Mouse (Mus musculus) intestine, postnatal 0 days (tissue): ENCODE measurements at regions not wholly inside any gene's neighbourhood (a gene's known extent, or its start where the extent isn't known, plus 50 kb on each side); places are given as distances from the start of the nearest gene placed in this dataset.

ENCODE experiments used
- ATAC-seq: fragments of 200-750 bp; cut with Nextera tagmentation; 2 replicates; pipeline ENCODE4 v1.8.0; 2017; ENCODE audit warnings: mild to moderate bottlenecking, moderate TSS enrichment, moderate library complexity
- H3K27ac ChIP-seq: fragments of 300-500 bp; sonication (generic); 2 replicates; pipeline ENCODE4 v1.5.1; 2014; ENCODE audit warnings: mild to moderate bottlenecking, low read depth, low read length, moderate library complexity
- H3K27me3 ChIP-seq: fragments of 300-500 bp; sonication (generic); replicated peaks from 2 replicates; pipeline ENCODE4 v1.6.1; 2014; ENCODE audit warnings: low read length, mixed read lengths; ENCODE audit not compliant: control insufficient read depth, insufficient read depth
- H3K36me3 ChIP-seq: fragments of 300-500 bp; sonication (generic); 2 replicates; pipeline ENCODE4 v1.6.1; 2014; ENCODE audit warnings: mild to moderate bottlenecking, moderate library complexity; ENCODE audit not compliant: control insufficient read depth, insufficient read depth
- H3K4me1 ChIP-seq: fragments of 300-500 bp; sonication (generic); replicated peaks from 2 replicates; pipeline ENCODE4 v1.6.1; 2014; ENCODE audit warnings: antibody characterized with exemption, low read length, mixed read lengths; ENCODE audit not compliant: control insufficient read depth, insufficient read depth
- H3K4me2 ChIP-seq: fragments of 300-500 bp; sonication (generic); replicated peaks from 2 replicates; pipeline ENCODE4 v1.6.1; 2014; ENCODE audit warnings: low read depth, mild to moderate bottlenecking, moderate library complexity
- H3K4me3 ChIP-seq: fragments of 300-500 bp; sonication (generic); 2 replicates; pipeline ENCODE4 v1.5.1; 2014; ENCODE audit warnings: low read depth, low read length
- H3K9ac ChIP-seq: fragments of 300-500 bp; sonication (generic); 2 replicates; pipeline ENCODE4 v1.6.1; 2014; ENCODE audit warnings: mild to moderate bottlenecking, low read depth, low read length
- H3K9me3 ChIP-seq: fragments of 300-500 bp; sonication (generic); 2 replicates; pipeline ENCODE4 v1.6.1; 2016; ENCODE audit warnings: mixed run types; ENCODE audit not compliant: control insufficient read depth
- CTCF ChIP-seq: sonication (generic); IDR thresholded peaks from 2 replicates; pipeline ENCODE4 v1.5.1; 2016; ENCODE audit warnings: low read depth, mild to moderate bottlenecking, control low read depth, antibody characterized with exemption, moderate library complexity
- WGBS: fragments of 180-500 bp; shearing (Covaris S2); extraction: QIAGEN DNeasy Blood & Tissue Kit; methylation state at CpG from one replicate; pipeline ENCODE4 v1.1.7; 2014; 5-methylcytosine and 5-hydroxymethylcytosine counted together

- no peaks in the 10 kb centered on the region for H3K9me3 ChIP-seq
- H3K9ac ChIP-seq, result no peak overlapping the region
- no peaks in the 10 kb centered on the region for H3K27me3 ChIP-seq
- H3K36me3 ChIP-seq, result no peaks in the 10 kb centered on the region
- no peak overlapping the region for H3K27ac ChIP-seq
- peak overlapping the region; percentile 48 for H3K4me2 ChIP-seq
- TF ChIP-seq CTCF, result peak; percentile 15; the same call in 1 of the 2 replicates
- peak; percentile 60 for ATAC-seq
- H3K4me3 ChIP-seq, result no peak overlapping the region
- WGBS, result 2% methylated on average over 11 of the region's 11 CpGs
- H3K4me1 ChIP-seq, result no peaks in the 10 kb centered on the region
These were observed 160.2 kb downstream of the Gm26897 start for GRCm38 (mm10) chr5:111893905-111894311.

GRCm38 (mm10) chr5:111897568-111897967, 163.8 kb downstream of the Gm26897 start:
- TF ChIP-seq CTCF, result peak; percentile 47
- no peak overlapping the region for H3K4me2 ChIP-seq
- 62% methylated on average over 4 of the region's 4 CpGs for WGBS
- H3K4me1 ChIP-seq, result no peaks in the 10 kb centered on the region
- H3K27ac ChIP-seq, result no peak overlapping the region
- H3K9ac ChIP-seq, result no peak overlapping the region
- no peaks in the 10 kb centered on the region for H3K36me3 ChIP-seq
- H3K27me3 ChIP-seq, result no peaks in the 10 kb centered on the region
- ATAC-seq, result no peak
- H3K9me3 ChIP-seq, result no peaks in the 10 kb centered on the region
- H3K4me3 ChIP-seq, result no peak overlapping the region

- H3K27ac ChIP-seq, result no peak overlapping the region
- no peak for ATAC-seq
- WGBS, result 61% methylated on average over 12 of the region's 12 CpGs
- H3K36me3 ChIP-seq, result no peaks in the 10 kb centered on the region
- no peak overlapping the region for H3K4me2 ChIP-seq
- H3K4me1 ChIP-seq, result no peaks in the 10 kb centered on the region
- no peaks in the 10 kb centered on the region for H3K9me3 ChIP-seq
- TF ChIP-seq CTCF, result no peak
- H3K4me3 ChIP-seq, result no peak overlapping the region
- no peaks in the 10 kb centered on the region for H3K27me3 ChIP-seq
- no peak overlapping the region for H3K9ac ChIP-seq
These were observed 164.8 kb downstream of the Gm26897 start for GRCm38 (mm10) chr5:111898482-111898881.

GRCm38 (mm10) chr5:111901197-111901596, 167.5 kb downstream of the Gm26897 start:
- TF ChIP-seq CTCF, result no peak
- peaks cover 4% of the 10 kb centered on the region; the same call in 1 of the 2 replicates for H3K9me3 ChIP-seq
- H3K4me3 ChIP-seq, result no peak overlapping the region
- H3K9ac ChIP-seq, result no peak overlapping the region
- H3K4me1 ChIP-seq, result no peaks in the 10 kb centered on the region
- no peak overlapping the region for H3K4me2 ChIP-seq
- H3K27ac ChIP-seq, result no peak overlapping the region
- H3K27me3 ChIP-seq, result no peaks in the 10 kb centered on the region
- no peaks in the 10 kb centered on the region for H3K36me3 ChIP-seq
- WGBS, result 65% methylated on average over 5 of the region's 5 CpGs
- ATAC-seq, result no peak

- no peak overlapping the region for H3K4me2 ChIP-seq
- peaks cover 4% of the 10 kb centered on the region; the same call in 1 of the 2 replicates for H3K9me3 ChIP-seq
- no peaks in the 10 kb centered on the region for H3K4me1 ChIP-seq
- WGBS, result 9% methylated on average over 5 of the region's 5 CpGs
- H3K9ac ChIP-seq, result no peak overlapping the region
- TF ChIP-seq CTCF, result no peak
- ATAC-seq, result no peak
- no peaks in the 10 kb centered on the region for H3K27me3 ChIP-seq
- H3K36me3 ChIP-seq, result no peaks in the 10 kb centered on the region
- H3K4me3 ChIP-seq, result no peak overlapping the region
- no peak overlapping the region for H3K27ac ChIP-seq
These were observed 168.0 kb downstream of the Gm26897 start for GRCm38 (mm10) chr5:111901678-111902077.

GRCm38 (mm10) chr5:111908085-111908484, 174.4 kb downstream of the Gm26897 start:
- Histone ChIP-seq H3K36me3 (no peaks in the 10 kb centered on the region), H3K27ac (no peak overlapping the region), H3K4me2 (no peak overlapping the region), H3K4me3 (no peak overlapping the region), H3K27me3 (no peaks in the 10 kb centered on the region), H3K9me3 (peaks cover 4% of the 10 kb centered on the region; the same call in 1 of the 2 replicates), H3K9ac (no peak overlapping the region), H3K4me1 (no peaks in the 10 kb centered on the region)
- no peak for ATAC-seq
- 81% methylated on average over 14 of the region's 14 CpGs for WGBS
- no peak for TF ChIP-seq CTCF

- no peak for TF ChIP-seq CTCF
- no peak for ATAC-seq
- WGBS, result 80% methylated on average over 8 of the region's 8 CpGs
- H3K9me3 ChIP-seq, result no peaks in the 10 kb centered on the region
- H3K27ac ChIP-seq, result no peak overlapping the region
- H3K4me3 ChIP-seq, result no peak overlapping the region
- no peak overlapping the region for H3K4me2 ChIP-seq
- no peak overlapping the region for H3K9ac ChIP-seq
- H3K36me3 ChIP-seq, result no peaks in the 10 kb centered on the region
- H3K4me1 ChIP-seq, result no peaks in the 10 kb centered on the region
- H3K27me3 ChIP-seq, result no peaks in the 10 kb centered on the region
These were observed 176.8 kb downstream of the Gm26897 start for GRCm38 (mm10) chr5:111910514-111910913.
